Mouse (Mus musculus) neural tube, embryonic 11.5 days (tissue): ENCODE measurements around the gene Fcrl6. TPM values are rescaled to one million over a fixed set of nuclear protein-coding genes. Genes with fewer than 3 reads are reported as not detected.

Experiments used
- ATAC-seq: fragments of 200-750 bp; cut with Nextera tagmentation; 2 replicates; pipeline ENCODE4 v1.8.0; 2017; ENCODE audit warnings: moderate number of reproducible peaks, mild to moderate bottlenecking, moderate TSS enrichment, moderate library complexity; ENCODE audit not compliant: insufficient read depth, low FRiP score, low TSS enrichment
- DNase-seq: peaks from one replicate; pipeline ENCODE4 v3.0.0-alpha.2; 2015; ENCODE audit warnings: low spot score
- H3K27ac ChIP-seq: fragments of 300-500 bp; sonication (generic); 2 replicates; pipeline ENCODE4 v1.5.1; 2014; ENCODE audit warnings: low read depth, mild to moderate bottlenecking, low read length
- H3K27me3 ChIP-seq: fragments of 300-500 bp; sonication (generic); 2 replicates; pipeline ENCODE4 v1.6.1; 2014; ENCODE audit warnings: mild to moderate bottlenecking, low read length, mixed read lengths; ENCODE audit not compliant: control insufficient read depth, insufficient read depth
- H3K36me3 ChIP-seq: fragments of 300-500 bp; sonication (generic); 2 replicates; pipeline ENCODE4 v1.6.1; 2014; ENCODE audit warnings: mild to moderate bottlenecking, low read length, moderate library complexity, mixed read lengths; ENCODE audit not compliant: control insufficient read depth, insufficient read depth
- H3K4me1 ChIP-seq: fragments of 300-500 bp; sonication (generic); 2 replicates; pipeline ENCODE4 v1.6.1; 2014; ENCODE audit warnings: low read length, mixed read lengths; ENCODE audit not compliant: control insufficient read depth, insufficient read depth
- H3K4me2 ChIP-seq: fragments of 300-500 bp; sonication (generic); 2 replicates; pipeline ENCODE4 v1.6.1; 2014; ENCODE audit warnings: low read depth, mild to moderate bottlenecking, moderate library complexity
- H3K4me3 ChIP-seq: fragments of 300-500 bp; sonication (generic); 2 replicates; pipeline ENCODE4 v1.5.1; 2014; ENCODE audit warnings: low read depth, low read length
- H3K9ac ChIP-seq: fragments of 300-500 bp; sonication (generic); 2 replicates; pipeline ENCODE4 v1.6.1; 2014; ENCODE audit warnings: mild to moderate bottlenecking, low read length
- H3K9me3 ChIP-seq: fragments of 300-500 bp; sonication (generic); 2 replicates; pipeline ENCODE4 v1.6.1; 2016; ENCODE audit warnings: low read length; ENCODE audit not compliant: control insufficient read depth
- WGBS: fragments of 180-500 bp; shearing (Covaris S2); extraction: QIAGEN DNeasy Blood & Tissue Kit; methylation state at CpG from one replicate; pipeline ENCODE4 v1.1.7; 2014; 5-methylcytosine and 5-hydroxymethylcytosine counted together
- polyA plus RNA-seq: library from polyadenylated mRNA; unstranded; fragments of >200 nt; fragmentation: Nextera tagmentation; extraction: Ambion mirVana; gene quantifications from 2 replicates; pipeline ENCODE4 v1.2.1, GENCODE M21; 2014

Fcrl6 gene
- polyA plus RNA-seq, 1 experiment from 2014 or later, result 0.31 TPM

GRCm38 (mm10) chr1:172618141-172618540, 15.8 kb upstream of the Fcrl6 start:
- Histone ChIP-seq H3K9me3 (no peaks in the 10 kb centered on the region), H3K9ac (no peak overlapping the region), H3K27ac (no peak overlapping the region), H3K4me2 (no peak overlapping the region), H3K4me3 (no peak overlapping the region), H3K27me3 (no peaks in the 10 kb centered on the region), H3K4me1 (peaks cover 12% of the 10 kb centered on the region; the same call in 1 of the 2 replicates), H3K36me3 (no peaks in the 10 kb centered on the region)
- 24% methylated on average over 4 of the region's 4 CpGs for WGBS
- ATAC-seq, result no peak
- DNase-seq, result peak; percentile 35

GRCm38 (mm10) chr1:172617365-172618076, 15.2 kb upstream of the Fcrl6 start:
- Histone ChIP-seq H3K4me1 (peaks cover 12% of the 10 kb centered on the region; the same call in 1 of the 2 replicates), H3K4me3 (peak overlapping the region; percentile 24), H3K4me2 (peak overlapping the region; percentile 80), H3K36me3 (no peaks in the 10 kb centered on the region), H3K27me3 (no peaks in the 10 kb centered on the region), H3K9ac (peak overlapping the region; percentile 63; the same call in 1 of the 2 replicates), H3K27ac (no peak overlapping the region), H3K9me3 (no peaks in the 10 kb centered on the region)
- peak; percentile 85 for ATAC-seq
- WGBS, result 8% methylated on average over 14 of the region's 14 CpGs
- peak; percentile 51 for DNase-seq

- DNase-seq (peak; percentile 71), ATAC-seq (peak; percentile 92)
- peak overlapping the region; percentile 24 for H3K4me3 ChIP-seq
- H3K9ac ChIP-seq, result peak overlapping the region; percentile 63
- no peaks in the 10 kb centered on the region for H3K9me3 ChIP-seq
- no peaks in the 10 kb centered on the region for H3K27me3 ChIP-seq
- H3K4me2 ChIP-seq, result peak overlapping the region; percentile 80
- WGBS, result 2% methylated on average over 22 of the region's 22 CpGs
- peaks cover 12% of the 10 kb centered on the region; the same call in 1 of the 2 replicates for H3K4me1 ChIP-seq
- H3K27ac ChIP-seq, result peak overlapping the region; percentile 69
- H3K36me3 ChIP-seq, result no peaks in the 10 kb centered on the region
Measured at GRCm38 (mm10) chr1:172616537-172617300, 14.4 kb upstream of the Fcrl6 start.

- ATAC-seq (no peak), DNase-seq (no peak)
- Histone ChIP-seq H3K4me3 (no peak overlapping the region), H3K9ac (no peak overlapping the region), H3K36me3 (no peaks in the 10 kb centered on the region), H3K9me3 (no peaks in the 10 kb centered on the region), H3K27ac (no peak overlapping the region), H3K27me3 (no peaks in the 10 kb centered on the region), H3K4me1 (peaks cover 12% of the 10 kb centered on the region; the same call in 1 of the 2 replicates), H3K4me2 (no peak overlapping the region)
- 72% methylated on average over 4 of the region's 4 CpGs for WGBS
Measured at GRCm38 (mm10) chr1:172615412-172615811, 13.1 kb upstream of the Fcrl6 start.

- no peak for DNase-seq
- no peak overlapping the region for H3K27ac ChIP-seq
- H3K36me3 ChIP-seq, result no peaks in the 10 kb centered on the region
- ATAC-seq, result no peak
- 93% methylated on average over 10 of the region's 10 CpGs for WGBS
- no peak overlapping the region for H3K4me2 ChIP-seq
- H3K4me1 ChIP-seq, result peaks cover 12% of the 10 kb centered on the region; the same call in 1 of the 2 replicates
- H3K4me3 ChIP-seq, result no peak overlapping the region
- H3K9ac ChIP-seq, result no peak overlapping the region
- H3K27me3 ChIP-seq, result no peaks in the 10 kb centered on the region
- H3K9me3 ChIP-seq, result no peaks in the 10 kb centered on the region
Measured at GRCm38 (mm10) chr1:172614654-172615053, 12.3 kb upstream of the Fcrl6 start.

GRCm38 (mm10) chr1:172612745-172613144, 10.4 kb upstream of the Fcrl6 start:
- no peaks in the 10 kb centered on the region for H3K9me3 ChIP-seq
- no peaks in the 10 kb centered on the region for H3K36me3 ChIP-seq
- DNase-seq, result no peak
- WGBS, result 31% methylated on average over 1 of the region's 1 CpGs
- H3K4me2 ChIP-seq, result no peak overlapping the region
- ATAC-seq, result no peak
- peaks cover 12% of the 10 kb centered on the region; the same call in 1 of the 2 replicates for H3K4me1 ChIP-seq
- H3K4me3 ChIP-seq, result no peak overlapping the region
- H3K27ac ChIP-seq, result no peak overlapping the region
- no peaks in the 10 kb centered on the region for H3K27me3 ChIP-seq
- no peak overlapping the region for H3K9ac ChIP-seq

GRCm38 (mm10) chr1:172611304-172611703, 9.0 kb upstream of the Fcrl6 start:
- DNase-seq, result no peak
- no peak for ATAC-seq

GRCm38 (mm10) chr1:172594495-172594894, 7.9 kb downstream of the Fcrl6 start:
- Histone ChIP-seq H3K4me3 (no peak overlapping the region), H3K9me3 (no peaks in the 10 kb centered on the region), H3K4me2 (no peak overlapping the region), H3K9ac (no peak overlapping the region), H3K4me1 (no peaks in the 10 kb centered on the region), H3K36me3 (no peaks in the 10 kb centered on the region), H3K27ac (no peak overlapping the region), H3K27me3 (no peaks in the 10 kb centered on the region)
- ATAC-seq, result peak; percentile 68
- peak; percentile 56 for DNase-seq

More at GRCm38 (mm10) chr1:172611304-172611703, 9.0 kb upstream of the Fcrl6 start:
- Histone ChIP-seq H3K9me3 (no peaks in the 10 kb centered on the region), H3K27ac (no peak overlapping the region), H3K4me3 (no peak overlapping the region), H3K4me2 (no peak overlapping the region), H3K4me1 (0 out of 2 replicates have a peak, but pooled peaks cover 6% of the 10 kb centered on the region), H3K36me3 (no peaks in the 10 kb centered on the region), H3K9ac (no peak overlapping the region), H3K27me3 (no peaks in the 10 kb centered on the region)
- 81% methylated on average over 10 of the region's 10 CpGs for WGBS
